Mouse (Mus musculus) mesoderm, embryonic 11.5 days (tissue): ENCODE measurements around the gene H6pd.

ENCODE experiments used
- DNase-seq: peaks from one replicate; pipeline ENCODE4 v3.0.0-alpha.2; 2012; ENCODE audit warnings: low read depth, low spot score

The H6pd gene

GRCm38 (mm10) chr4:149975730-149976254, 33.0 kb downstream of the H6pd start:
- DNase-seq, result no peak

DNA sequence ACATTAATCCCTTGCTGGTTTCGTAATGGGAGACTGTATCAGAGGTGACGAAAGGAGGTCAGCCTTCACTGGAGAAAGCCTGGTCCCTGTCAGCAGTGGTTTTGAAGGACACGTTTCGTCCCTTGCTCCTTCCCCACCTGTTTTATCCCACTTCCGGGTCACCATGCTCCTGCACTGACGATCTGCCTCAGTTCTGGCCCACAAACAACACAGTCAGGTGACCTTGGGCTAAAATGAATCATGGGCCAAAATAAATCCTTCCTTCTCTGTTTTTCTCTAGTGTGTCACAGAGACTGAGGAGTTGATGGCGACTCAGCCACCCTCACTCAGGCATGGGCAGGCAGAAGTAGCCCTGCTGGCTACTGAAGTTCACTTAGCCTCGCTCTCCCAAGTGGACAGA, 33.5 kb downstream of the H6pd start:
- DNase-seq, result no peak

DNA sequence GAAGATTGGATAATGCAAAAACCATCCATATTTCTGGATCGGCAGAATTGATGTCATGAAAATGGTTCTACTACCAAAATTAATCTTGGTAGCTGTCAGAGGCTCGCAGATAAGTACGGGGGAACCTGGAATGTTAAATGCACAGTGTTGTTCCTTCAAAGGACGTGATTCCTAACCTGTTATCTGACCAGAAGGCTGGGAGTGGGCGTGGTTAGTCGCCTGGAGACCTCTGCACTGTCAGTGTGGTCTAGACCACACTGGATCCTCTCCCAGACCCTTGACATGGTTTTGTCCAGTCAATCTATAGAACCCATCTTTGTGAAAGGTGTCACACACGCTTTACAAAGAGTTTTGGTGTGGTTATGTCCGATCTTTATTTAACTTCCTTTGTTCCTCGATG, 37.4 kb downstream of the H6pd start:
- DNase-seq, result no peak

DNA sequence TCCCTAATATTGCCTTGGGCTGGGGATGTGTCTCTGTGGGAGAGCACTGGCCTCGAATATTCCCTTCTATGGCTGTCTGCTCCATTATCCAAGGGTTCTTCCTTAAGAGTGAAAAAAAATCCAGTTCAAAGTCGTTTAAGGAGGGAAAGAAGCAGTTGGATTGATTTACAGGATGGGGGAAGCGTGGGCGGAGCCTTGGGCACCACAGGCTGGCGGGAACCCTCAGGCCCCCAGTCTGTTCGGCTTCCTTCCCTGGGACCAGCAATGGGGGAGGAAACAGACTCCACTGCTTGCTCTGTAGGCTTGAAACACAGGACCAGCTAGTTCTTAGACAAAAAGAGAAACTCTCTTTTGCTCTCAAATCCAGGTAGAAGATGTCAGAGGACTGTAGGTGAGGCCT, 40.3 kb downstream of the H6pd start:
- no peak for DNase-seq

DNA sequence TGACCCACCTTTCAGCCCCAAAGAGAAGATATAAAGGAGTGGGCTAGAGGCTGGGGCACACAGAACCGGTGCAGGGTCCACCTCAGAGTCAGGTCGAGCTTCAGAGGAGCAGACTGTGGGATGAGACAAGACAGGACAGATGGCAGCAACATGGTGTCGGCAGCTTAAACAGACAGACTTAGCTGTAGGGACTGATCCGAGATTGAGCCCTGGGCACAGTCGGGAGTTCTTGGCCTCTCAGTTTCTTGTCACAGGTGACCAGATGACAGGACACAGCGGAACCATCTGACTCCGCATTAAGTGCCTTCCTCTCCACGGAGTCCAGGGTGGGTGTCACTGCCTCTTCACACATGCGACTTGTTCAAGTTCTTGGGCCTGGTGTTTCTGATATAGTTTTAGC, 41.9 kb downstream of the H6pd start:
- DNase-seq, result no peak

- no peak for DNase-seq
These were observed 42.6 kb downstream of the H6pd start for GRCm38 (mm10) chr4:149966252-149966651.

DNA sequence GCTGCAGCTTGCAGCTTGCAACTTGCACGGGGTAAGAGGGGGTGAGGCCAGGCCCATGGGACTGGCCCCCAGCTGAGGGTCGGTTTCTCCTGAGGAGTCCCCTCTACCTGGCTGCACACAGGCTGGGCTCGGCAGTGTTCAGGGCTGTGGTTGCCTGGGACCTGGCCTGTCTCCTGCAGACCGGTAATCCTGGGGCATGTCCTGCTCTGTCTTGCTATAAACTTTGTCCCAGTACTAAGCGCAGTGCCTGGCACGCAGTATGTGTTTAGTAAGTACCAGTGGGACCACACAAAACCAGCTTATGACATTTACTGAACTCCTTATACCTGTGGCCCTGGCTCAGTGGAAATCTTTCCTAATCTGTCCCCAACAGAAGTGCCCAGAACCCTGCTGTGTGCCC, 43.2 kb downstream of the H6pd start:
- DNase-seq, result no peak

GRCm38 (mm10) chr4:149965242-149965641, 43.6 kb downstream of the H6pd start:
- DNase-seq, result no peak

GRCm38 (mm10) chr4:149964770-149965169, 44.1 kb downstream of the H6pd start:
- no peak for DNase-seq

- DNase-seq, result no peak
These were observed 44.5 kb downstream of the H6pd start for GRCm38 (mm10) chr4:149964285-149964684.

DNA sequence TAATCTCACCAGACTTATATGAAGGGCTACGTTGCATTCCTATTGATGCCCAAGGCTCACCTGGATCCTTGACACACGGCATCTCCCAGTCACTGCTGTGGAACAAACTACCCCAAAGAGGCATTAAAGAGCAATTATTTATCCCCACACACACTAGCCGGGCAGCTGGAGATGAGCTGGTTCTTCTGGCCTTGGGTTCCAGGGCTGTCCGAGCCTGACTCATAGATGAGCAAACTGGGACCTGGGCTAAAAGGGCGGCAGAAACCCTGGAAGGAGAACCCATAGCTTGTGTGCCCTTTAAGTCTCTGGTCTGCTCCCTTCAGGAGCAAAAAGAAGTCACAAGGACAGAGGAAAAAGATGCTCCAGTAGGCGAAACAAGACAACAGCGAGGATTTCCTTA, 48.4 kb downstream of the H6pd start:
- DNase-seq, result no peak

DNA sequence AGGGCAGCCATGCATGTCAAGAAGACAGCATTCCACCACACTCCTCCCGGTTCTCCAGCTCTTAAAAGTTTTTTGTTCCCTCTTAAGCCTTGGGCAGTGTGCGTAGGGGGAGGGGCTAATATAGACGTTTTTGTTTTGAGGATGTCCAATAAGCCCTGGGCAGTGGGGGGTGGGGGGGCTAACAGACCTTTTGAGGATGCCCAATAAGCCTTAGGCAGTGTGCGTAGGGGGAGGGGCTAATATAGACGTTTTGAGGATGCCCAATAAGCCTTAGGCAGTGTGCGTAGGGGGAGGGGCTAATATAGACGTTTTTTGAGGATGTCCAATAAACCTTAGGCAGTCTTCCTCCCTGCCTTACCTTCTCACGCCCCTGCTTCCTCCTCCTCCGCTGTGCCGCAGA, 49.0 kb downstream of the H6pd start:
- no peak for DNase-seq

- DNase-seq, result peak; percentile 88
These were observed 50.3 kb downstream of the H6pd start for GRCm38 (mm10) chr4:149958566-149958965.

DNA sequence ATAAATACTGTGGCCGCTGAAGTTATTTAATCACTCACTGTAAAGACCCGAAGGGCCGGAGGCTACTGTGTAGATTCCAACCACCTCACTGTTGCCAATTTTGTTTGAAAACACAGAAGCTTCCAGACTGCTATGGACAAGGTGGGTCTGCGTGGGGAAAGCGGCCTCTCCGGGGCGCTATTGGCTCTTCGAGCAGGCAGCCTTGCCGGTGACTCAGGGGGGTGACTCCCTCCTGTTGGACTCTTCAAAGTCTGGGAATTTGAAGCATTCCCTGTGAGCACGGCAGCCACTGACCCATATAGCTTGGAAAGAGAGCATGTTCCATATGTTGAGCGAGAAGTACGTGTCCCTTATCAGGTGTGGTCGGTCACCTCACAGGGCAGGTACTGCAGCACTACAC, 52.8 kb downstream of the H6pd start:
- no peak for DNase-seq

- DNase-seq, result no peak
These were observed 53.2 kb downstream of the H6pd start for GRCm38 (mm10) chr4:149955631-149956030.

DNA sequence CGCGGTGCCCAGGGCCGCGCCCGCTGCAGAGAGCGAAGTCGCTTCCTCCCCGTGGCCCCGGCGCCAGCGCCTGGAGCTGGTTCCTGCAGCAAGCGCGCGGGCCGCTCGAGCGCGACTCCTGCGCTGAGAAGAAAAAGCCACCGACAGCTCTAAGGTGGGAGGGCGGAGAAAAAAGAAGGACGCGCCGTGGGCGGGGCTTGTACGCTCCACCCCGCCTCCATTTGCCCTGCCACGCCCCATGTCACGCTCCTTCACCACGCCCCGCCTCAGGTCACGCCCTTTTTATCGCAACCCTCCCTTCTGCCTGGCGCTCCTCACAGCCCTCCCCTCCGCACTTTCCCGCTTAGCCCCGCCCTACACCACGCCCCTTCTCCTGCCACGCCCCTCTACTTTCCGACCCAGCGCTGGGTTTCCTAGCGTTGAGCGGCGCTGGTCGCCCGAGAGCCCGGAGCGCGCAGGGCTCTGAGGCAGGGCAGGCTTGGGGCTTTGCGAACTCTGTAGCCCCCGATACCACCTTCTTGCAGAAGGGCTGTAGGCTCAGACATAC, 53.9 kb downstream of the H6pd start, which contains the start of gene Spsb1:
TSS of gene Spsb1 (minus strand) at position 151 of the 547 bp plus-strand sequence.
- peak; percentile 98 for DNase-seq

GRCm38 (mm10) chr4:149953621-149954481, 55.0 kb downstream of the H6pd start:
- no peak for DNase-seq

DNA sequence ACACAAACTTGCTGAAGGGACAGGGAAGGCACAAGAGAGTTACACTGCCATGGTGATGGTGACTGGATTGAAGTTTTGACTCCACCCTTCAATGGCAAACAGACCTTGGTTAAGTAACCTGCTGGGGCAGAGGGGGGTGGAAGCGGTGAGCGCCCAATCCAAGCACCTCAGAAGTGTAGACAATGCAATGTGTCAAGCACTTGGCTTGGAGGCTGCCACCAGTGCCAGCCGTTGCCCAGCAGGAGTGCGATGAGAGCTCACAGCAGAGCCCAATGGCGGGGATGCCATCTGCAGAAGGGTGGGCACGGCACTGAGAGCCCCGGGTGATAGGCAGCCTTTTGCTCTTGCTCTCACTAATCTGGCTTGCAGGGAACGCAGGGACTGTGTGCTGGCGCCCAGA, 56.6 kb downstream of the H6pd start:
- DNase-seq, result no peak

- no peak for DNase-seq
These were observed 57.6 kb downstream of the H6pd start for GRCm38 (mm10) chr4:149951201-149951600.

- no peak for DNase-seq
These were observed 59.1 kb downstream of the H6pd start for GRCm38 (mm10) chr4:149949691-149950090.

GRCm38 (mm10) chr4:149948119-149948518, 60.7 kb downstream of the H6pd start:
- no peak for DNase-seq

DNA sequence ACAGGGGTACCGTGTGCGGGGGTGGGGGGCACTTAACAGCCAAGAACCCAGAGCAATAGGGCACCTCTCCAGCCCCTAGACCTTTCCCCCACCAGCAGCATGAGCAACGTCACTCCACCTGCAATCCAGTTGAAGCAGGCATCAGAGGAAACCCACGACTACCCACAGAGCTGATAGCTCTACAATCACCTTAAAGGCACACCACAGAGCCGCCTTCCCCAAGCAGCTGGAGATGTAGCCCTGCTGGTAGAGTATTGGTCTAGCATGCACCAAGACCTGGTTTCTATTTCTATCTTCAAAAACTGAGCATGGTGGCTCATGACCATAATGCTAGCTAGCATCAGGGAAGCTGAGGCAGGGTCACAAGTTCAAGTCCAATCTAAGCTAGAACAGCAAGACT, 61.4 kb downstream of the H6pd start:
- no peak for DNase-seq

DNA sequence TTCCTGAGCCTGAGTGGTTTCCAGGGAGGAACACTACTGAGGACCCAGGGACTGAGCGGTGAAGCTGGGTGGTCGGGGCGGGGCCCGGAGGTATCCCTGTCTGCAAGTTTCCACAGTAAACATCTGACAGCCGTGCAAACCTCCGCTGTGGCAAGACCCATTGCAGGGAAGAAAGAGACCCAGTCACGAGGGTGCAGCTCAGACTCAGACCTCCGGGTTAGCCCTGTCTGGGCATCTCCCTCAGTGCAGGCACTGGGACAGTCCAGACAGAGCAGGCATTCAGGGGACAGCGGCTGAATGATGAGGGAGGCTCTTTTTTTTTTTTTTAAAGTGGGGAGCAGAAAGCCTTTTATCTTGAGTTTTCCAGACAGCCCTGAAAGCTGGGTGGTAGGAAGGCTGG, 63.6 kb downstream of the H6pd start:
- peak; percentile 66 for DNase-seq
